Mouse (Mus musculus) mesoderm, embryonic 11.5 days (tissue): ENCODE data around the gene Polr3g.
A peak's percentile ranks its signal among the peaks of the same experiment; 100 is the strongest.
"Not testable (repeated sequence)": the region's sequence is repeated elsewhere in the genome, so short reads cannot be mapped to it uniquely, and the experiment has no call there.

Experiments used
- DNase-seq: peaks from one replicate; pipeline ENCODE4 v3.0.0-alpha.2; 2012; ENCODE audit warnings: low read depth, low spot score

Gene Polr3g

DNA sequence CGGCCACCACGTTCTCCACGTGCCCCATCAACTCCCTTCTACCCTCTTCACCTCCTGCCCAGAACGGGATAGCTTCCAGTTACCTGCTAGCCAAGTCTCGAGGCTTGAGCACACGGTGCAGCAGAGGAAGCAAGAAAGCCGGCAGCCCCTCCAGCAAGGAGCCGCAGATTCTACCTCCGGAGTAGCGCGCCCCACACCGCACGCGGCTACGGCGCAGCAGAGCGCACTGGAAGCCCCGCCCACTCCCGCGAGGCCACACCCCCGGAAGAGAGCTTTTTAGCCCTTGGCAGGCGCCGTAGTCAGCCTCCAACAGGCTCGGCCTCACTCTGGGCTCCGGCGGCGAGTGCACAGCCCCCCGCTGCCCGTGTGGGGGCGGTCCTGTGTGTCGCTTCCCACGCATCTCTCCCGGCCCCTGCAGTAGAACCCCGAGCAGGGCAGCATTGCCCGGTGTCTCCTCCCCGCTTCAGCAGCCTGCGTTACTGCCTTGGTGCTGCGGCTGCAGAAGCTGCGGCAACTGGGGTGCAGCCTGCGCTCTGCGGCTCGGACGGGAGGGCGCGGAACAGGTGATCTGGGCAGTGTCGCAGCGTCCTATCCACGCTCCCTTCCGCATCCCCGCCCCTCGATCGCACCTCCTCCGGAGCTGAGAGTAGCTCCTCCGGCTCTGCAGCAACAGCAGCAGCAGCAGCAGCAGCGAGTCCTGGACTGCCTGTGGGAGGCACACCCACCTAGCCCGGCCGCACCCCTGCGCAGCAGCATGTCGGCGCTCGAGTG, at the start of gene Polr3g, which contains the start of gene Mblac2:
Gene Polr3g (minus strand): TSS at position 239 of the 771 bp plus-strand sequence.
Gene Mblac2 (plus strand): TSS at position 567 of the 771 bp plus-strand sequence.
- peak; percentile 94 for DNase-seq

DNA sequence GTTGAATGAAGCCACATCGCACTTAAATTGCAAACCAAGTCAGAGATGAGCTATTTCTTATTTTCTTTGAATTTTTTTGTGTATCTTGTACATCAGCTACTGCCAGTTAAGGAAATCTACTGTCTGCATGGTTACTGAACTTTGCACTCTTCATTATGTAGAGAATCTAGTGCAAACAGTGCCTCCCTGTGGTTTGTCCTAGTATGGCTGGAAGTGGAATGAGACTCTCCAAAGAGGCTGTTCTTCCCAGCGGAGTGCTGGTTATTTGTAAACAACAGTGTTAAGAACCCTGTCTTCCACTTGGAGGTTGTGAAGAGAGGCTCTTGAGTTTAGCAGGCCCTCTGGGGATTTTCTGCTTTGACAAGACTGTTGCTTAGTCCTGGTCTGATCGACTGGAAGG, 49.6 kb upstream of the Polr3g start:
- DNase-seq, result peak; percentile 50

DNA sequence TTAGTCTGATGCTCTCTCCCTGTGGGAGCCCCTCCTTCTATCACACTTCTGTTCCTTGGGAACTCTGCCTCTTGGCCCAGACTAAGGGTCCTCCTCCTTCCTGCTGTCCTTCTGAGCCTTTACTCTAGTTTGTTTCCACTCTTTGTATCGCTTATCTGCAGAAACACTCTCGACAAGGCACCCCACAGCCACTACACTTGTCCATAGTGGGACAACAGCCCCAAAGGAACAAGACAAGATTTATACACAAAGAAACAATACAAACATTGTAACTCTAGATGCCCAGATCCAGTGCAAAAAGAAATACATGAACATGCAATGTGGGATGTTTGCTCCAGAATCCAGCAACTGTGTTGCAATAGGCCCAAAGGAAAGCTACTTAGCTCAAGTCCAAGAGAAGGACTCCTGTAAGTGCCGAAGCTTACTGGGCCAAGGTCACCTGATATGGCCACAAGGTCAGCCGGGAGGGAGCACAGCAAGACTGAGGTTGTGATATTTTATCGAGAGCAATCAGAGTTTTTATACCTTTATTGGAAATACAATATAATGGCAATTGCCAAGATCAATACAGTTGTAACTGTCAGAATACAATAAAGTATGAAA, 46.3 kb upstream of the Polr3g start:
- DNase-seq, result no peak

DNA sequence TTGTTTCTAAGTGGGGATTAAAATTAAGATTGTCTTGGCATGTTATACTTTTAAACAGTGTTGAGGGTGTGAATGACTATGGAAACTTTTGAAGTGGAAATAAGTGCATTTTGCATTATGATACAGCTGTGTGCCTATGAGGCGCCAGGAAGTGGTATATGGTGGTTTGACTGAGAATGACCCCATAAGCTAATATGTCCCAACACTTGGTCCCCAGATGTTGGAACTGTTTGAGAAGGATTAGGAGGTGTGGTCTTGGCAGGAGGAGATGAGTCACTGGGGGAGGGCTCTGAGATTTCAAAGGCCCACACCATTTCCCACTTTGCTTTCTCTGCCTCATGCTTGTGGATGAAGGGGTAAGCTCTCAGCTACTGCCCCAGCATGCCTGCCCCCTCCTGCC, 44.5 kb upstream of the Polr3g start:
- DNase-seq, result no peak

DNA sequence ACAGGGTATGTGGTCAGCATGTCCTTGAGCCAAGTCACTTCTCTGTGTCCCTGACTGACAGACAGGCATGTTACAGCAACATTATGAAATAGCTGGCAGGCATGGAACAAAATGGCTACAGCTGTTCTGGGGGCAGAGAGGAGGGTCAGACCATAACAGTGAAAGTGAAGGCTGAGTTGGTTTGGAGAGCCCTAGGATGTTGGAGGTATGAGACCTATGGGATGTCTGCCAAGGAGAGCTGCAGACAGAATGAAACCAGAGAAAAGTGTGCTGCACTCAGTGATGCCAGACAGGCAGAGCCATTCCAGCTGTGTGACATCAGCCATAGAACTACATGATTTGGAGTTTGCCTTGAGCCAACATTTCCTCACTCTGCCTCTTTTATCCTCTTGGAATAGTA, 44.1 kb upstream of the Polr3g start:
- DNase-seq, result no peak

DNA sequence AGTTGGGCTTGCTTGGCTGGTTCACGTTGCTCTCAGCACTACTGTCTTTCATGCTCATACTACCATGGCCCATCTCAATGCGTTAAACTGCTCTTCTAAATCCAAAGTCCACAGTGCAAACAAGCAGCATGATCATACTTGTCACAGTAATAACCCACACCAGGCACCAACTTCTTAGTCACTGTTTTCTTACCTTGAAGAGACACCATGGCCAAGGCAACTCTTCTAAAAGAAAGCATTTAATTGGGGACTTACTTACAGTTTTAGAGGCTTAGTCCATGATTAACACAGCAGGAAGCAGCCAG, 33.2 kb upstream of the Polr3g start:
- DNase-seq, result no peak

DNA sequence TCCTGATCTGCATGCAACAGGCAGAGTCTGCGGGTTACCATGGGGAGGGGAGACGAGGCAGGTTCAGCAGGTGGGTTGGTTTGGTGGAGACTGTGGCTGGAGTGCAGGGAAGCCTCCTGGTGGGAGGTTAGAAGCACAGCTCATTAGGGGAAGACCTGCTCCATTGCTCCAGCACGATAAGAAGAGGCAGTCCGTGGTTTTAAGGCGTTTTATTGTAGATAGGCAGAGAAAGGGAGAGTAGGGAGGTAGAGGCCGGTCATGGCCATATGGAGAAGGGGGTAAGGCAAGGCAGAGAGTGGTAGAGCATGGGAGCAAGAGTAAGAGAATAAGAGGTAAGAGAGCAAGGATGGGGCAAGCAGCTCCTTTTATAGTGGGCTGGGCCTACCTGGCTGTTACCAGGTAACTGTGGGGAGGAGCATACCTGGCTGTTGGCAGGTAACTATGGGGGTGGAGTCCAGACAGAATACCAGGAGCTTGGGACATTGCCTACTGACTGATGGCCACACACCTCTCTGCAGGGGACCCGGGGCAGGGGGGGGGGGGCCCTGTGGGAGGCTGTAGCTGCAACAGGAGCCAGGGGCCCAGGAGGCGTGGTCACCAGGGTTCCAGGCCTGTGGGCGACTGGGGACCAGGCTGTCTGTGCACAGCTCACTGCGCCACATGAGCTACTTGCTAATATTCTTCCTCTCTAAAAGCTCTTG, 32.7 kb upstream of the Polr3g start:
- no peak for DNase-seq

DNA sequence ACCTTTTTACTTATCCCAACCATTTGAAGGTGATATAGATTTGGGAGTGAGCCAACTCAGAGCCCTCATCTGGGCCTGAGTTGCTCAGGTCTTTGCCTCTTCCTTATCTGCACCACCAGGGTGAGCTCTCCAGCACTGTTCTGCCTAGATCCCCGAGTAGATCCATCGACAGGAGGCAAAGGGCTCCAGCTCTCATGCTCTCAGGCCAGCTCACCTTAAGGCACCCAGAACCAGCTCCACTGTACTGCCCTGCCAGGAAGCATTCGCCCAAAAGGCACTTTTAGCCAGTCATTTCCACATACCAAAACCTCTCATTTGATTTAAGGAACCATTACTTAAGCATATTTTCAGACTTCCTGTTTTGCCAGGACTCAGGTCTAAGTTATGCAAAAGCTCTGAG, 30.1 kb upstream of the Polr3g start:
- DNase-seq, result no peak

DNA sequence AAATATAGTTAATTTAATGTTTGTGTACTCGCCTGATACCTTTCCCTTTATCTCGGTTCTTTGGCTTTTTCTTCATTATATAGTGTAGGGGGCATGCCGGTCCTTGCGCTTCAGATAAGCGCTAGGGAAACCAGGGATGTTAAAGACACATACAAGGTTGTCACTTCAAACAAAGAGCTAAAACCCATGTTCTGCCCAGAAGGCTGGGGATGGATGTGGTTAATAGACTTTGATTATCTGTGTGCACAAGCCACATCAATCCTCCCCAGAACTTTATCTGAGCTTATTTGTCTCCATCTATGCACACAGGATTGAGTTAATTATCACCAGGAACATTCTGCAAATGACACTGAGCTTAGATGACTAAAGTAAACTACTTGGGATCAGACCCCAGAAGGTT, 25.8 kb upstream of the Polr3g start:
- no peak for DNase-seq

DNA sequence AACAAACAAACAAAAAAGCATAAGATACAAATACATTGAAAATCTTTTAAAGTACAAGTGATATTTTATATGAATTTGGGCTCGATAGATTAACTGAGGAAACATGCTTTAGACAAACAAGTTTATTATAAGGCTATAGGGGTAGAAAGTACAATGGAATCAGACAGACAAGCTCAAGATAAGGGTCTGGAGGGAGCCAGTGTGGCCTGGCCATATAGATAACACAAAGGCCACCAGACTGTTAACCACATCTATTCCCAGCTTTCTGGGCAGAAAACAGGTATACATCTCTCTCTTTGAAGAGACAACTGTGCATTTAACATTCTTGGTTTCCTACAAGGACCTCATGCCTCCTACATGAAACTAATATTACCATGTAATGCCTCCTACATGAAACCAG, 19.5 kb upstream of the Polr3g start:
- DNase-seq, result no peak

DNA sequence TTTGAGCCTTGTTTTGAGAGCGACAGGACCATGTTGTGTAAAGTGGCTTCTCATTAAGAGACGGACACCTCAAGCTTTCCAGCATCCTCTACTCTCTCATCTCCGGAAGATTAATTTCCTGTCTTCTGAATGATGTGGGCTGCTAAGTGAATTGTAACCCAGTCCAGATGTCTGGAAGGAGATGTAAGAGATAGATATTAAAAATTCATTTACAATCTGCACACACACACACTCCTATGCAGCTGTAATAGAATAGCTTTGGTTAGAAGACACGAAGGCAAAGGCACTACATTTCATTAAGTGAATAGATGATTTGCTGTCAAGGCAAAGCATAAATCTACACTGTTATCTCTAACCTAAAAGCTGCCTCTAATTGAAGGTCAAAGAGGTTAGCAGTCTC, 18.3 kb upstream of the Polr3g start:
- peak; percentile 31 for DNase-seq

DNA sequence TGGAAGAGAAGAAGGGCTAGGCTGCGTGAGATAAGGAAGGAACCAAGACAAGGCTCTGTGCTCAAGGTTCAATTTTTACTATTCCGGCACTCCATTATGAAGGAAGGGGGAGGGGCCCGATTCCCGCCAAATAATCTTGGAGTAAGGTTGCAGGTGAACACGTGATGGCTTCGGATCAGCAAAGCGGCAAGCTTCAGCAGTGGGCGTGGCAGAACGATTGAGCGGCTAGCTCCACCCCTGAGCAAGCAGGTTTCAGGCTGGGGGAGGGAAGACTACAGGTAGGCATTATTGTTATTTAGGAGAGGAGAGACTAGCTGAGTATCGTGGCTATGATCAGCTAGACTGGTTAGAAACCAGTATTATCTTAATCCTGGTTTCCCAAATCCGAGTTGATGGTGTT, 17.3 kb upstream of the Polr3g start:
- not testable (repeated sequence) for DNase-seq

DNA sequence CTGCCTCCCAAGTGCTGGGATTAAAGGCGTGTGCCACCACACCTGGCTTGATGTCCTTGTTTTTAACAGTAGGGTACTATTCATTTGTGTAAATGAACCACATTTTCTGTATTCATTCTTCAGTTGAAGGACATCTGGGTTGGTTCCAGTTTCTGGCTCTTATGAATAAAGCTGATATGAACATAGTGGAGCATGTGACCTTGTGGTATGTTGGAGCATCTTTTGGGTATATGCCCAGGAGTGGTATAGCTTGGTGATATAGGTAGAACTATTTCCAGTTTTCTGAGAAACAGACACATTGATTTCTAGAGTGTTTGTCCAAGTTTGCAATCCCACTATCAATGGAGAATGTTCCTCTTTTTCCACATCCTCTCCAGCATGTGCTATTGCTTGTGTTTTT, 3.1 kb upstream of the Polr3g start:
- DNase-seq, result no peak

DNA sequence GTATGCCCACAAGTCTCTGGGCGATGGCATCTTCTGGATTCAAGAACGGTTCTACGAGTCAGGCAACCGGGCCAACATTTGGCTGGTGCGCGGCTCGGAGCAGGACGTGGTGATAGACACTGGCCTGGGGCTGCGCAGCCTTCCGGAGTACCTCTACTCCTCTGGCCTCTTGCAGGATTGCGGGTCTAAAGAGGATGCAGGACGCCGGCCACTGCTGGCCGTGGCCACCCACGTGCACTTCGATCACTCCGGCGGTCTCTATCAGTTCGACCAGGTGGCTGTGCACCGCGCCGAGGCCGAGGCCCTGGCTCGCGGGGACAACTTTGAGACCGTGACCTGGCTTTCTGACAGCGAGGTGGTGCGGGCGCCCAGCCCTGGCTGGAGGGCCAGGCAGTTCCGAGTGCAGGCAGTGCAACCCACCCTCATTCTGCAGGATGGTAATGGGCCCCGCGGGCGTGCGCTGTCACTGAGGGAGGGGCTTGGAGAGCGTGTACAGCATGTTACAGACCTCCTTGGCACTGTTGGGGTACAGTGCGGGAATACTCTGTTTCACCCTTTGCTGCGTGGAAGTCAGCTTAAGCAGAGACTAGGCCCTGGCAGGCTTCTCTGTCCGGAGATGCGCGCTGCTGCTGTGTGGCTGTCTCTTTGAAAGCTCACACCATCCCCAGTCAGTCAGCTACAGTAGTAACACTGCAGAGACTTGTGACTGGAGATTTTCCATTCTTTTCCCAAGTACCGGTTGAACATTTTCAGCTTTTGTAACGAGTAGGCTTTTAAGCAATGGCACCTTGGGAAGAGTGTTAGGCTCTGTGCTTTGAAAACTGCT, 946 bp upstream of the Polr3g start:
- peak; percentile 15 for DNase-seq

DNA sequence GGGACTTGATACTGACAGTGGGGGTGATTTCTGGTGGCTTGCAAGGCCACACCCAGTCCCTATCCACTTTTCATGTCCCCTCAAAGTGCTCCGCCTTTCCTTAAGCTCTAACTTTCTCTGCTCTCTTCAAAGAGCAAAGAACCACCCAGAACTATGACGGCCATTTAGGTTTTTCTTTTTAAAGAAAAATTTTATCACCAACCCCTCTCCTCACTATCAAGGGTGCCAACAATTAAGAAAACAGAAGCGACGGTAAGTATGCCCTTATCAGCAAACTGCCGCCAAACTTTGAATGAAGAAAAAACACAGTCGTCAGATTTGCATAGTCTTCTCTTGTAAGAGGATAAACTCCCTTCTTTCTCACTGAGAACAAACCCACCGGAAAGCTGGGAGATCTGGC, 547 bp downstream of the Polr3g start:
- DNase-seq, result no peak

DNA sequence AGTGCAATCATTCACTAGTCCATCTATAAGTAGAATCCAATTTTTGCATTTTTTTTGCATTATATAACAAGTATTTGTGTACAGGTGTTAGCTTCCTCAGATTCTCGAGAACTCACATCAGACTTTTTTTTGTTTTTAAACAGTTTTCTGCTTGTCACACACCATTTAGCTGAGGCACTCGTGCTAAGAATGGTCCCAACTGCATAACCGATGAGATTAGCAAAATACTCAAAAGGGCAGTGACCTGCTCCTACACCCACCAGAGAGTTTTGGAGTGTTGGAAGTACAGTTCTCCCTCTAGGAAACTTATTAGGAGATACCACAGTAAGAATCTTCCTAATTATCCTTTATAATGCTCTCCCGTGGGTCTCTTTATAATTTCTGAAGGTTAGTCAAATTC, 1.0 kb downstream of the Polr3g start:
- DNase-seq, result no peak

DNA sequence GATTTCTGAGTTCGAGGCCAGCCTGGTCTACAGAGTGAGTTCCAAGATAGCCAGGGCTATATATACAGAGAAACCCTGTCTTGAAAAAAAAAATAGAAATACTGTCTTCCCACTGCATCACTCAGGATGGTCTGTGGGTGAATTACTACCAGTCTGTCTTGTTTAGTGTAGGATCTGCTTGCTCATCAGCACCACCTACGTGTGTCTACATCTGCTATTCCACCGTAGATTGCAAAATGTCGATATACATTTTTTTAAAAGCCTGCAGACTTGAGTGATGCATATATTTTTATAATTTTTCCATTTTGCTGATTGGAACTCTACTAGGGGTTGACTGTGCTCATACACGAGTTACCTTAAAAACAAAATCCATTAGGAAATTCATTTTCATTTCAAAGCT, 4.5 kb downstream of the Polr3g start:
- no peak for DNase-seq

DNA sequence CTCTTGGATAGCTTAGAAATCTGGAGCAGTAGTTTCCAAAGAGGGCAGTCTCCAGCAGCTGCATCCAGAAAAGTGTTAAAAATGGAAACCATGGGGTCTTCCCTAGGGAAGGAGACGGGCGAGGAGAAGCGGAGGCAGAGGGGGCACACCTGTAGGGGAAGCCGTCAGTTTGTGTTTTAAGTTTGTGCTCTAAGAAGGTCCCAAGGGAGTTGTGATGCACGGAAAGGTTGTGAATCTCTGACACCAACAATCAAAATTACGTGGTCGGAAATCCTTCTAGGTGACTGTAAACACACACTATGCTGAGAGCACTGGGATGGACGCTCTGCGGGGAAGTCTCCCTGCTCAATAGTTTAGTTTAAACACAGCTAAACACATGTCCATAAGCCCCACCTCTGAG, 7.2 kb downstream of the Polr3g start:
- DNase-seq, result no peak

DNA sequence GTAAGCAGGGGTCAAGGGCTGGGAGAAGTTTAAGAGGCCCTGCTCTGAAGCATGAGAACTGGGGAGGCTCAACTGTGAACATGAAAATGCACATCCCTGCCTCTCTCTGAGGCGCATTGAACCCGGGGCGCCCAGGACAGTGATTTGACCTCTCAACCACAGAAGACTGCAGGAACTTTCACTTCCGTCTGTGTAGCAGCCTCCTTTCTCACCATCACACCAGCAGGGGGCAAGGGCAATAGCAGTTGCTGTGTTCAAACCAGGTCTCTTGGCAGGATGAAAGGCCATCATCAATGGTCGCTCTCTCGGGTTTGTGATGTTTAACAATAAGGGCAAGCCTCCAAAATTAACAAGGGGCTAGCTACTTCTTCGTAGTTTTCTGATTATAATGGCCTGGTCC, 7.7 kb downstream of the Polr3g start:
- no peak for DNase-seq

DNA sequence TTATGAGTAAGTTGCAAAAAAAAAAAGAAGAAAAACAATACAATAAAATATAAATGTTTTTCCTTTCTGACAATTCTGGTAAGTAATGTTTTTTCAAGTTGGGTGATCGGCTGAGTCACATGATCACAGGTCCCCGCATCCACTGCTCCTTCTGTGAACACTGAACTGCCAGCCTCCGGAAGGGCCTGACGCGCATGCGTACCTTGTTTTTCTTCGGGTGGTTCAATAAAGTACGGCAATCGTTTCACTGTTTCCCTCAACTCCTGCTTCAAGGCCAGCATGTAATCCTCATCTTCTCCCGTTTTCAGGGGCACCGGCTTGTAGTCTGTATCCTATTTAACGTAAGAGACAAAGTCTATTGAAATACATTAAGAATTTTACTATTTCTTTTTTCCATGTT, 16.4 kb downstream of the Polr3g start:
- DNase-seq, result no peak

DNA sequence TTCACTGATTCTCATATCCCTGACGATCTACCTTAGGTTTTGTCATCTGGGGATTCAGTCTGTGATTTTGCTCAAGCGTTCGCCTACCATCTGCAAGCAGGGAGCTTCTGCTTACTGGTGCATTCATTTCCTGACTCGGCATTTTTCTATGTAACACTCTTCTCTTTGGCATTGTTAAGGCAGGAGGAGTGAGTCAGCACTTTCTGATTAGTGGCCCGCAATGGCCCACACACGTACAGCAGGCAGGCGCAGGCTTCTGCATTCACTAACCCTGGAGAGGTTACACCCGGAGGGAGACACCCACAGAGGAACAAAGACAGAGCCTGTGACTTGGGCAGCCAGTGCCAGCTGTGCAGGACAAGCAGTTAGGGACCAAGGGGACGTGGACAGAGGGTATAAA, 19.2 kb downstream of the Polr3g start:
- peak; percentile 23 for DNase-seq

DNA sequence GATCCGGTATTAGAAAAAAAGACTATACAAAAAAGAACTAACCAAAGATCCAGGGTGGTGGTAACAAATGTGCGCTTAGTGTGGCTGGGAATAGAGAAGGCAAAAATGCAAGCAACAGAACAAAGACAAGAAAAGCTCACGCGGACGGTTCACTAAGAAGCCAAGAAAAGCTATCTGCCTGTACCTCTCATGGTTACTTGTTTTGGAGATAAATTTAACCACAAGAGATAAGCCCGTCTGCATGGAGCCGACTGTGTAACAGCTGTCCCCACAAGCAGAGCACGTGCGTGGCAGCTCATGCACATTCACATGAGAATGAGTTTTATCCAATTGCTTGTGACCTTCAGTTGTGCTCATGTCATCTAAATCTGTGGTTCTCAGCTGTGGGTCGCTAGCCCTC, 20.3 kb downstream of the Polr3g start:
- no peak for DNase-seq
